Mouse (Mus musculus): ENCODE data around the gene Olfr1324. TPM values are rescaled to one million over a fixed set of nuclear protein-coding genes. Genes with fewer than 3 reads are reported as not detected.
"Not testable (repeated sequence)": the region's sequence is repeated elsewhere in the genome, so short reads cannot be mapped to it uniquely, and the experiment has no call there.

Gene Olfr1324
- total RNA-seq (2012; rRNA removed): not detected in 2 replicates
- polyA plus RNA-seq (2012; ENCODE audit: insufficient read depth in 1 of 2, insufficient read length in 2 of 2, low read depth in 1 of 2, low replicate concordance in 2 of 2, missing spikeins in 1 of 2): not detected

GRCm38 (mm10) chrX:50428398-50428797 lies at the start of gene Olfr1324:
Olfr1324 (minus strand) TSS chrX:50428498.
- Histone ChIP-seq H3K9ac (ENCODE audit: control insufficient read depth, low read depth, low read length, poor library complexity, severe bottlenecking) (no peak within 1 kb of the TSS), H3K27ac (ENCODE audit: control insufficient read depth, low read depth, low read length) (no peak within 1 kb of the TSS), H3K27me3 (ENCODE audit: control insufficient read depth in 1 of 2, insufficient read depth in 2 of 2, low read length in 2 of 2) (no peaks in the 10 kb centered on the region), H3K79me2 (ENCODE audit: control insufficient read depth, insufficient read depth, low read length, poor library complexity) (no peaks in the 10 kb centered on the region), H3K4me3 (ENCODE audit: control insufficient read depth in 1 of 2, insufficient read depth in 1 of 2, low read depth in 2 of 2, low read length in 2 of 2) (no peak within 1 kb of the TSS), H3K36me3 (ENCODE audit: control insufficient read depth in 1 of 2, insufficient read depth in 2 of 2, low read length in 2 of 2) (no peaks in the 10 kb centered on the region; a peak in 1 of 4 replicates), H3K9me3 (replicated peaks; ENCODE audit: insufficient read depth, low read length) (no peaks in the 10 kb centered on the region), H3K4me1 (ENCODE audit: control insufficient read depth in 1 of 2, insufficient read depth in 2 of 2, low read length in 2 of 2) (no peaks in the 10 kb centered on the region)
- no peak for DNase-seq (ENCODE audit: low read depth, low spot score)
- no peak for TF ChIP-seq USF2 (IDR thresholded peaks at IDR 0.05; ENCODE audit: borderline replicate concordance in 1 of 2, insufficient read depth in 1 of 2, low read depth in 1 of 2, low read length in 2 of 2)
- TF ChIP-seq MAX (IDR thresholded peaks at IDR 0.05; ENCODE audit: low read length): no peak
- no peak for TF ChIP-seq MAFK (IDR thresholded peaks at IDR 0.05; ENCODE audit: borderline replicate concordance, low read depth, low read length)
- no peak for TF ChIP-seq E2F4 (IDR thresholded peaks at IDR 0.05; ENCODE audit: borderline replicate concordance, low read depth, low read length)
- no peak for TF ChIP-seq EP300 (IDR thresholded peaks at IDR 0.05; ENCODE audit: low read depth in 1 of 2, low read length in 2 of 2)
- no peak for TF ChIP-seq ELF1 (IDR thresholded peaks at IDR 0.05; ENCODE audit: low read depth, low read length)
- no peak for TF ChIP-seq USF1 (IDR thresholded peaks at IDR 0.05; ENCODE audit: low read depth, low read length)
- no peak for TF ChIP-seq GATA1 (IDR thresholded peaks at IDR 0.05; ENCODE audit: low read depth, low read length)
- no peak for TF ChIP-seq CHD2 (IDR thresholded peaks at IDR 0.05; ENCODE audit: low read length)
- no peak for TF ChIP-seq MXI1 (IDR thresholded peaks at IDR 0.05; ENCODE audit: low read depth, low read length)
- TF ChIP-seq MEF2A (IDR thresholded peaks at IDR 0.05; ENCODE audit: extremely low read depth, insufficient replicate concordance, low read depth, low read length, poor library complexity, severe bottlenecking): no peak
- TF ChIP-seq RAD21 (IDR thresholded peaks at IDR 0.05; ENCODE audit: low read depth, low read length): no peak

- H3K27ac ChIP-seq (ENCODE audit: control insufficient read depth, low read depth, low read length); H3K79me2 ChIP-seq (ENCODE audit: control insufficient read depth, insufficient read depth, low read length, poor library complexity); H3K36me3 ChIP-seq (ENCODE audit: control insufficient read depth in 1 of 2, insufficient read depth in 2 of 2, low read length in 2 of 2); H3K4me1 ChIP-seq (ENCODE audit: control insufficient read depth in 1 of 2, insufficient read depth in 2 of 2, low read length in 2 of 2); H3K4me3 ChIP-seq (ENCODE audit: control insufficient read depth in 1 of 2, insufficient read depth in 1 of 2, low read depth in 2 of 2, low read length in 2 of 2); H3K9ac ChIP-seq (ENCODE audit: control insufficient read depth, low read depth, low read length, poor library complexity, severe bottlenecking); H3K27me3 ChIP-seq (ENCODE audit: control insufficient read depth in 1 of 2, insufficient read depth in 2 of 2, low read length in 2 of 2); H3K9me3 ChIP-seq (replicated peaks; ENCODE audit: insufficient read depth, low read length); DNase-seq (ENCODE audit: low read depth, low spot score): not testable (repeated sequence)
Observed at GRCm38 (mm10) chrX:50470341-50470740, 42.0 kb upstream of the Olfr1324 start.

- Histone ChIP-seq H3K27me3 (ENCODE audit: control insufficient read depth in 1 of 2, insufficient read depth in 2 of 2, low read length in 2 of 2) (no peaks in the 10 kb centered on the region), H3K79me2 (ENCODE audit: control insufficient read depth, insufficient read depth, low read length, poor library complexity) (no peaks in the 10 kb centered on the region), H3K36me3 (ENCODE audit: control insufficient read depth in 1 of 2, insufficient read depth in 2 of 2, low read length in 2 of 2) (no peaks in the 10 kb centered on the region), H3K9me3 (replicated peaks; ENCODE audit: insufficient read depth, low read length) (no peaks in the 10 kb centered on the region), H3K9ac (ENCODE audit: control insufficient read depth, low read depth, low read length, poor library complexity, severe bottlenecking) (no peak overlapping the region), H3K27ac (ENCODE audit: control insufficient read depth, low read depth, low read length) (no peak overlapping the region), H3K4me1 (ENCODE audit: control insufficient read depth in 1 of 2, insufficient read depth in 2 of 2, low read length in 2 of 2) (no peaks in the 10 kb centered on the region), H3K4me3 (ENCODE audit: control insufficient read depth in 1 of 2, insufficient read depth in 1 of 2, low read depth in 2 of 2, low read length in 2 of 2) (no peak overlapping the region)
- no peak for TF ChIP-seq EP300 (IDR thresholded peaks at IDR 0.05; ENCODE audit: low read depth in 1 of 2, low read length in 2 of 2)
- no peak for TF ChIP-seq CHD1 (IDR thresholded peaks at IDR 0.05; ENCODE audit: low read depth, low read length)
- TF ChIP-seq MAX (IDR thresholded peaks at IDR 0.05; ENCODE audit: low read length): no peak
- TF ChIP-seq TCF12 (IDR thresholded peaks at IDR 0.05; ENCODE audit: low read depth, low read length): no peak
- no peak for TF ChIP-seq JUND (IDR thresholded peaks at IDR 0.05; ENCODE audit: low read depth, low read length)
- TF ChIP-seq GABPA (IDR thresholded peaks at IDR 0.05; ENCODE audit: low read depth, low read length): no peak
- TF ChIP-seq MAFK (IDR thresholded peaks at IDR 0.05; ENCODE audit: borderline replicate concordance, low read depth, low read length): no peak
- no peak for TF ChIP-seq TBP (IDR thresholded peaks at IDR 0.05; ENCODE audit: low read depth, low read length)
- no peak for TF ChIP-seq MEF2A (IDR thresholded peaks at IDR 0.05; ENCODE audit: extremely low read depth, insufficient replicate concordance, low read depth, low read length, poor library complexity, severe bottlenecking)
- no peak for TF ChIP-seq MYC (IDR thresholded peaks at IDR 0.05; ENCODE audit: low read depth, low read length)
- no peak for TF ChIP-seq USF2 (IDR thresholded peaks at IDR 0.05; ENCODE audit: borderline replicate concordance in 1 of 2, insufficient read depth in 1 of 2, low read depth in 1 of 2, low read length in 2 of 2)
- no peak for TF ChIP-seq ETS1 (IDR thresholded peaks at IDR 0.05; ENCODE audit: low read depth, low read length)
- no peak for TF ChIP-seq CTCF (IDR thresholded peaks at IDR 0.05 in 2 of 3, conservative IDR thresholded peaks at IDR 0.05 in 1 of 3; ENCODE audit: control insufficient read depth in 1 of 3, insufficient read depth in 1 of 3, low read depth in 2 of 3, low read length in 3 of 3, poor library complexity in 1 of 3, severe bottlenecking in 1 of 3)
- no peak for TF ChIP-seq GATA1 (IDR thresholded peaks at IDR 0.05; ENCODE audit: low read depth, low read length)
- TF ChIP-seq CHD2 (IDR thresholded peaks at IDR 0.05; ENCODE audit: low read length): no peak
- DNase-seq (ENCODE audit: low read depth, low spot score): no peak
Observed at GRCm38 (mm10) chrX:50456136-50456535, 27.8 kb upstream of the Olfr1324 start.
